Mouse (Mus musculus) heart, postnatal 0 days (tissue): ENCODE measurements around the gene Clec4f.
A peak's percentile ranks its signal among the peaks of the same experiment; 100 is the strongest.

Experiments
- CTCF ChIP-seq: IDR thresholded peaks from 2 replicates; pipeline ENCODE4 v1.5.1; 2016; ENCODE audit warnings: antibody characterized with exemption, control low read depth, low read depth
- EP300 ChIP-seq: IDR thresholded peaks from 2 replicates; pipeline ENCODE4 v1.6.1; 2016; ENCODE audit warnings: antibody characterized with exemption, low read depth

GRCm38 (mm10) chr6:83690277-83690676 is 34.3 kb upstream of the Clec4f start:
- peak; percentile 75 for TF ChIP-seq CTCF
- TF ChIP-seq EP300 = no peak
